Mouse (Mus musculus) lung, postnatal 0 days (tissue): ENCODE measurements around the gene Plekhh2.

Experiments
- CTCF ChIP-seq: IDR thresholded peaks from 2 replicates; pipeline ENCODE4 v1.5.1; 2016; ENCODE audit warnings: antibody characterized with exemption, mild to moderate bottlenecking
- EP300 ChIP-seq: IDR thresholded peaks from 2 replicates; pipeline ENCODE4 v1.6.1; 2016; ENCODE audit warnings: antibody characterized with exemption, mild to moderate bottlenecking, control low read depth

- TF ChIP-seq EP300, result no peak
- TF ChIP-seq CTCF, result no peak
Observed at GRCm38 (mm10) chr17:84565762-84566161, 54.1 kb downstream of the Plekhh2 start.
